Mouse (Mus musculus) R1 (cell line): ENCODE results near the gene Psmb6.
"Not testable (repeated sequence)": the region's sequence is repeated elsewhere in the genome, so short reads cannot be mapped to it uniquely, and the experiment has no call there.

Experiments
- DNase-seq: peaks from one replicate; pipeline ENCODE4 v3.0.0-alpha.2; 2018; ENCODE audit warnings: low read depth, low spot score

Psmb6 gene

GRCm38 (mm10) chr11:70570614-70571013 lies 45.4 kb downstream of the Psmb6 start:
- DNase-seq = not testable (repeated sequence)

DNA sequence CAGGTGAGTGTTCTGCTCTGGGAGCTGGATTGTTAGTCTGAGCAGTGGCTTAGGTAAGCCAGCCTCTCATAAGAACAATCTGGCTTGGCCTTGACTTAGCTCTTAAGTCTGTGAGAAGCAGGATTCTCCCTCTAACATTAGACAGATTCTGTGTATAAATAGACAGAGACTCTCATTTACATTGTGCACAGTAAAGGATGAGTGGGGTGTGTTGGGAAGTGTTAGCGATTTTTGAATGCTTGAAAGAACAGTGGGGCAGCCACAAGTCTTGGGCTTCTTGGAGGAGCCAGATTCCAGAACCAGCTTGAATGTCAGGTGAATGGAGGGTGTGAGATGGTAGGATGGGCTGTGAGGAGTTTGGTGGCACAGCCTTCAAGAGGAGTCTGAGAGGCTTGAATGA lies 46.5 kb downstream of the Psmb6 start:
- no peak for DNase-seq

- no peak for DNase-seq
Measured at GRCm38 (mm10) chr11:70572348-70572902, 47.3 kb downstream of the Psmb6 start.

- no peak for DNase-seq
Measured at GRCm38 (mm10) chr11:70573872-70574271, 48.7 kb downstream of the Psmb6 start.

DNA sequence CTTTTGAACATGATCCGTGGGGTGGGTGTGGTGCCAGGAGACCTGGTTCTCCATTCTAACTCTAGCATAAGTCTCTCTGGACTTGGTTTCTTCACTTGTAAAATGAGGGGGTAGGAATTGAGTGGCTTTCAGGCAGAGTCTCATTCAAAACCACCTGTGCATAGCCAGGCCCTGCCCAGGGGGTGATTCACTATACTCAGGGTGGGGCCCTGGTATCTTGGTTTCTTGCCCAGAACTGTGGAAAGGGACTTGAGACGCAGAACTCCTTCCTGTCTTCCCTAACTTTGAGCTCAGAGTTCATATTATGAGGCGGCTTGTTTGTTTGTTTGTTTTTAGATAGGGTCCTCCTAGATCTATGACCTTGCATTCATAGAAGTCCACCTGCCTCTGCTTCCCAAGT lies 52.0 kb downstream of the Psmb6 start:
- no peak for DNase-seq
